Mouse (Mus musculus): Measurements from ENCODE around the gene Slc15a3.

Slc15a3 gene

GRCm38 (mm10) chr19:10821319-10821718 is 18.2 kb upstream of the Slc15a3 start:
- no peak for DNase-seq (ENCODE audit: low read depth, low spot score)

DNA sequence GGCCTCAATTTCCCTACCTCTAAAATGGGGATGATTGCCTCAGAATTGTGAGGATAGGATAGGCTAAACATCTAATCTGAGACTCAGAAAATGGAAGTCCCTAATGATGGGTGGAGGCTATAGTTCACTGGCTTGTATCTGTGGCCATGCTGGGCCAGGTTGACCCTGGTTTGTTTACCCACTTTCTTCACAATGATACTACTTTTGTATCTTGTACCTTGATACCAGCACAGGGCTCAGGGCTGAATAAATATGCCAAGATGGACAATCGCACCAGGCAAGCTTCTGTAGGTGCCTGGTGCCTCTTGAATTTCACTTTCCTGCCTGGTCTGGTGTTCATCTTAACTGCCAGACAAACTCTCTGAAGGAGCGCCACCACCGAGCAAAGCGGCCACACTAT is 17.0 kb upstream of the Slc15a3 start:
- DNase-seq (ENCODE audit: low read depth, low spot score), result no peak

DNA sequence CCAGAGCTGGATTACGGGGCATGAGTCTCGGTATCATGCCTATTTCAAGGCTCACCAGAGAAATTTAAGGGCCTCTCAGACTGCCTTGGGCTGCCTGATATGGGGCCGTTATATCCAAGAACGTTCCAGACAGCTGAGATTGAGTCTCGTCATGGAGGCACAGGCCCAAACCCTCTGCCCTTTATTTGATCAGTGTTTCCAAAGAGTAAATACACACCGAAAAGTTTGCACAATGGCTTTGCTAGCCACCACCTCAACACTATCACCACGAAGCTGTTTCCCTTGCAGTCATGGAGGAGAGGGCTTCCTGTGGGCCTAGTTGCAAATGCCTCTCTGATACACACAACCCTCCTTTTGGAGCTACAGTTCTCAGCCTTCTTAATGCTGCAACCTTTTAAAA is 15.5 kb upstream of the Slc15a3 start:
- no peak for DNase-seq (ENCODE audit: low read depth, low spot score)

GRCm38 (mm10) chr19:10828321-10828720 is 11.2 kb upstream of the Slc15a3 start:
- DNase-seq (ENCODE audit: low read depth, low spot score), result no peak

DNA sequence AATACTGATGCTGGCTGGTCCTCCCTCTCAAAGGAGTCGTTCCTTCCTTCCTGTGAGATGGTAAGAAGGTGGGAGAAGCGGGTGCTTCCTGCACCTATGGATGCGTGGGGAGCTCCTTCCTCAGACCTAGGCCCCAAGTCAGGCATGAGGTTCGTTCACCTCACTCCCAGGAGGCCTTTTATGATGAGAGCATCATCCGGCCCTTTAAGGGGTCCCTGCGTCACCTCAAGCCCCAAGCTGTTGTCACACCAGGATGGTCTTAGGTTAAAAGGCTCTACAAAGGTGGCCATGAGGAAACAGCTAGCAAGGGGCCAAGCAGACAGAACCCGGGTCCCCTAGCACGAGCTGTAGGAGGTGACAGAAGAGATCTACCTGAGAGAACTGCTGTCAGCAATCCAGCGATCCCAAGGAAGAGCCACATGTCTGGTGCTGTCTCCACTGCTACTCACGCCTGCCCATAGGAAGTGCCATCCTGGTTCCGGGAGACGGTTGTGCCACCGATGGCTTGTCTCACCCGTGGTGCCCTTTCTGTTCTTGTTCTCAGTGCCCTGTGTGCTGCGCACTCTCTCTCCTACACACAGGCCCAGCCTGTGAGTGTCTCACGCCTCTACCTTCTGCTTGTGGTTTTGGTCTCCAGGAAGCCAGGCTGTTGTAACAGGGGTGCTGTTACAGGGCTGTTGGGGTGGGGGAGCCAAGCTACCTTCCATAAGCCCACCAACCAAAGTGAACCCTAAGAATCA is 9.9 kb upstream of the Slc15a3 start, which contains the start of gene Cd6:
TSS of gene Cd6 (minus strand) at position 623 of the 740 bp plus-strand sequence.
- DNase-seq (ENCODE audit: low read depth, low spot score), result peak; percentile 77

DNA sequence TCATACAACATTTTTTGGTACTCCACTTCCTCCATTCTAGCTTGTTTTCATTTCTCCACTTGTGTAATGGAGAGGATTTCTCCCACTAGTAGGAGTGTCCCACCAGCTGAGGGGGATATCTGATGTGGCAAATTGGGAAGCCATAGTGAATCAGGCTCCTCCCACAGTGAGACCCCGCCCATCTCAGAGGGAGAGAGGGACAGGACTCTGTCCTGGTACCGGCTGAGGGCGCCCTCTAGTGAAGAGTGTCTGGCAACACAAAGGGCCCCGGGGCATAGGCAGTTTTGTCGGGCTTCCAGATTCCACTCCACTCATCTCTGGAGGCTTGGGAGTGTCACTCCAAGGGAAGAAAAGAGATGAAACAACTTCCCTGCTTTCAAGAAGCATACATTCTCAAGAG is 8.1 kb upstream of the Slc15a3 start:
- DNase-seq (ENCODE audit: low read depth, low spot score), result peak; percentile 93

GRCm38 (mm10) chr19:10832030-10832429 is 7.5 kb upstream of the Slc15a3 start:
- no peak for DNase-seq (ENCODE audit: low read depth, low spot score)

DNA sequence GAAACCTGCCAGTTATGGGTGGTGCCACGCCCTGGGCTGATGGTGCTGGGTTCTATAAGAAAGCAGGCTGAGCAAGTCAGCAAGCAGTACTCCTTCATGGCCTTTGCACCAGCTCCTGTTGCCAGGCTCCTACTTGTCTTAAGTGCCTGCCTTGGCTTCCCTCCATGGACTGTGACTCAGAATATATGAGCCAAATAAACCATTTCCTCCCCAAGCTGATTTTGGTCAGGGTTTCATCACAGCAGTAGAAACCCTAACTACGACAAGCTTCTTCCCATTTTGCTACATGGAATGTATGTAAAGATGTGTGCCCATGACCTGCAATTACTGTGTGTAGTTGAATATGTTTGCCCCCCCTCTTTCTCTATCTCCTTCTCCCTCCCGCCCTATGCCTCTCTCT is 5.9 kb upstream of the Slc15a3 start:
- DNase-seq (ENCODE audit: low read depth, low spot score), result no peak

- no peak for DNase-seq (ENCODE audit: low read depth, low spot score)
Observed at GRCm38 (mm10) chr19:10835671-10836070, 3.9 kb upstream of the Slc15a3 start.

GRCm38 (mm10) chr19:10841721-10842626 is 2.4 kb downstream of the Slc15a3 start:
- peak; percentile 45 for DNase-seq (ENCODE audit: low read depth, low spot score)

DNA sequence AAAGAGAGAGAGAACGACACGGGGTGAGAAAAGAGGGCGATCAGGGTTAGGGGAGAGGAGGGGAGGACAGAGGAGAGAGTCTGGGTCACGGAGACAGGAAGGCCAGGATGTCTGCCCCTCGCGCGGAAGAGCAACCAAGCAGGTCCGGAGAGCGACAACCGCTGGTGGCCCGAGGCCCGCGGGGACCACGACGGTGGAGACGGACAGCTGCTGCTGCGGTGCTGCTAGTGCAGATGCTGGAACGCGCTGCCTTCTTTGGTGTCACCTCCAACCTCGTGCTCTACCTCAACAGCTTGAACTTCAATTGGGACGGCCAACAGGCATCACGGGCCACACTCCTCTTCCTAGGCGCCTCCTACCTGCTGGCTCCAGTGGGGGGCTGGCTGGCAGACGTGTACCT is 3.4 kb downstream of the Slc15a3 start:
- DNase-seq (ENCODE audit: low read depth, low spot score), result peak; percentile 29

GRCm38 (mm10) chr19:10844206-10844605 is 4.7 kb downstream of the Slc15a3 start:
- no peak for DNase-seq (ENCODE audit: low read depth, low spot score)

GRCm38 (mm10) chr19:10845454-10845853 is 5.9 kb downstream of the Slc15a3 start:
- DNase-seq (ENCODE audit: low read depth, low spot score), result no peak

GRCm38 (mm10) chr19:10846150-10846549 is 6.6 kb downstream of the Slc15a3 start:
- DNase-seq (ENCODE audit: low read depth, low spot score), result no peak

GRCm38 (mm10) chr19:10847311-10848087 is 8.0 kb downstream of the Slc15a3 start:
- no peak for DNase-seq (ENCODE audit: low read depth, low spot score)

DNA sequence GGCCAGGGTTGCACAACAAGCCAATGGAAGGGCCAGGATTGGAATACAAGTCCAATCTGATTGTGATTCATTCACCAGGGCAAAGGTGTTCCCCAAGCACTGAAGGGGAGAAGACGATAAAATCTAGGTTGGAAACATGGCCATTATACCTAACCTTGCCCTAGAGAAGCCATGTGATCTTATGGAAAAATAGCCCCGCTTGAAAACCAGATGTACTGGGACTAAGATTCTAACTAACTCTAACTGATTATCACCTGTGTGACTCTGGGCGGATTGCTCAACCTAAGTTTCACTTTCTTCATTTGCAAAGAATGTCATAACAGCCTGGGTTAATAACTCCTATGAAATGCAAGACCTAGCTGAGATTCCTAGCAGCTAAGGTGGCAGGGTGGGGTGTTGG is 15.9 kb downstream of the Slc15a3 start:
- DNase-seq (ENCODE audit: low read depth, low spot score), result no peak

DNA sequence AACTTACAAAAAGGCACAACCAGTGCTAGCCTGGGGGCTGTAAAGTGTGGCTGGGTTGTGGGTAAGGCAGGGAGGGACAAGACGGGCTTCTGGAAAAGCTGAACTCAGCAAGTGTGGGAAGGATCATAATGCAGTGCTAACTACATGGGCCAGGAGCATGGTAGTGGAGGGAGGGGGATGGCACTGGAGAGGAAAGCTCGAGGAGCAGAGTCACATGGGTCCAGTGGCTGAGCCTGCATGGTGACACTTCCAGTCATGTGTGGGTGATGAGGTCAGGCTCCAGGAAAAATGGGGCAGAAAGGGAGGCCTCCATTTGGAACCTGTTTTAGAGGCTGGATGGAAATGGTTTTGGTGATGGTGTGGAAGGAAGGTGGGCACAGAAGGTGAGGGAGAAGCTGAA is 17.0 kb downstream of the Slc15a3 start:
- no peak for DNase-seq (ENCODE audit: low read depth, low spot score)

GRCm38 (mm10) chr19:10860072-10860497 is 20.6 kb downstream of the Slc15a3 start:
- DNase-seq (ENCODE audit: low read depth, low spot score), result no peak

DNA sequence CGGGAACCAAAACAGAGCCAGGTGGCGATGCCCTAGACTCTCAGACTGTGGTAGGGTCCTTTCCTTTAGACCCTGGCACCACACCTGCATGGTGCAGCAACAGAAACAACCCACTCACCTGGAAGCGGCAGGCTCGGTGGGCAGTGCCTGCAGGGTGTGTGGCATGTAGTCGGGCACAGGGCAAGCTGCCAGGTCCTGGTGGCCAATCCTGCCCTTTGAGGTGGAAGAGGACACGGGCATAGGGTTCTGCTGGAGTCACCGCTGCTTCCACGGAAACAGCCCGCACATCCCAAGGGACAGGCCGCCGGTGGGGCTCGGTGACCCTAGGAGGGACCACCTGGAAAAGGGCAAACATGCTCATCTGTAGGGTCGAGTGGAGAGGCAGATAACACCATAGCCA is 26.8 kb downstream of the Slc15a3 start:
- no peak for DNase-seq (ENCODE audit: low read depth, low spot score)

DNA sequence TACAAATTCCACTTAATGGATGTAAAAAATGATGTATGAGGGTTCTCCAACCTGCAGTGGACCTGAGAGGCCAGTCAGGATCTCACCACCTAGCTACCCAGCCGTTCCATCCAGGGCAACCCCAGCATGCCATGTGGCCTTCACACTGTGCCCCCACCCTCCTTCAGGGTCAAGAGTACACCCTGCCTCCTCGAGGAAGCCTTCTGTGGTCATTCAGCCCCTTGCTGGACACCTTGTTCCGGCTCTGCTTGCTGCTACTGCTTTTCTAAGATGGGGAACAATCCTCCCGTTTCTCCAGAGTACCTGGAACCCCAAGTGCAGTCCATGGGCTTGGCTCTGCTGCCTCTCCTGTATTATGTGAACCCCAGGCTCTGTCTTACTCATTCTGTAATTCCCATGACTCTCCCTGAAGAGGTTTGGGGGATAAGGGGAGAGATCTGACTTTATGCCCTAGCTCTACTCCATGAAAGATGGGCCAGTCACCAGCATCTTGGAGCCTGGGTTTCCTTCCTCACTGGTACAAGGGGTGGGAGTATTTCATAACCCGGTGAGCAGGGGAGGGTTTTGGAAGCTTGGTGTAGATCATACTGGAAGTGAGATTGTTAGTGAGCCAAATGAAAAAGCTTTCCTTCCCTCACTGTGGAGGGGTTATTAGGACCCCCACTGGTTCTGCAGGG is 28.6 kb downstream of the Slc15a3 start:
- no peak for DNase-seq (ENCODE audit: low read depth, low spot score)

GRCm38 (mm10) chr19:10868623-10869141 is 29.2 kb downstream of the Slc15a3 start:
- DNase-seq (ENCODE audit: low read depth, low spot score), result no peak
